In the genomic region with DNA sequence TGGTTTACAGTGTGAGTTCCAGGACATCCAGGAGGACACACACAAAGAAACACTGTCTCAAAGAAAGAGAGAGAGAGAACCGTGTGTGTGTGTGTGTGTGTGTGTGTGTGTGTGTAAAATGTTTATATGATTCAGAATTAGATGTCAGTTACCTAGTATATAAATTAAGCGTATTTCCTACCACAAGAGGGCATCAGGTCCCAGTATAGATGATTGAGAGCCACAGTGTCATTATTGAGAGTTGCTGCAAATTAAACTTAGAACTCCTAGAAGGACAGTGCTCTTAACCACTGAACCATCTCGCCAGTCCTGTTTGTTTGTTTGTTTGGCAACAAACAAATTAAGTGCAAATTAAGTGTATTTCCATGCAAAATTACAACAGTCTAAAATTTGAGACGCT, we compare ENCODE assay signal across 12 mouse cellular contexts. TPM values are rescaled to one million over a fixed set of nuclear protein-coding genes. Genes with fewer than 3 reads are reported as not detected.
DNase-seq lines count a peak whose midpoint lies in the region; ATAC-seq and TF ChIP-seq lines count a peak whose summit lies in the region.
"Had no signal": no experiment of that assay in that cellular context is flagged by ENCODE, and none has a peak within 500 bp of the region (broad histone marks: within the 10 kb centered on the region; RNA-seq: fewer than 3 reads in every experiment).

No protein-coding gene starts in this region.

- DNase-seq in kidney, adult 9 months = peak; percentile 13
- DNase-seq in kidney, postnatal 14 days = no peak
- DNase-seq in thymus, adult 2 months = peak; percentile 7
- no peak for DNase-seq in thymus, postnatal 36 days
- no peak for DNase-seq in Patski (ENCODE audit: low read depth, low spot score)
- DNase-seq in naive thymus-derived CD4-positive, alpha-beta T cell, adult 2 months (ENCODE audit: low read depth) = peak; percentile 65
- DNase-seq in urinary bladder, postnatal 10 days (ENCODE audit: low spot score) = no peak
- DNase-seq: cerebellum, adult 9-11 months had no signal

- no peak for ATAC-seq in Patski
- ATAC-seq in heart, embryonic 12.5 days (ENCODE audit: insufficient number of reproducible peaks, low FRiP score) = no peak

- H3K4me1 ChIP-seq in thymus, adult 2 months (replicated peaks; ENCODE audit: control insufficient read depth, insufficient read depth, low read length) = no peaks in the 10 kb centered on the region
- H3K4me1 ChIP-seq in heart, embryonic 12.5 days (replicated peaks) = no peaks in the 10 kb centered on the region
- H3K4me1 ChIP-seq: hindbrain, embryonic 12.5 days; limb, embryonic 13.5 days; megakaryocyte, embryonic 14.5 days had no signal

- no peak for TF ChIP-seq POLR2A in thymus, adult 2 months (IDR thresholded peaks at IDR 0.05; ENCODE audit: control insufficient read depth, extremely low read depth, insufficient read depth, low read length, poor library complexity)

- H3K4me3 ChIP-seq in thymus, adult 2 months (ENCODE audit: control insufficient read depth, insufficient read depth, low read length) = no peak overlapping the region
- H3K4me3 ChIP-seq in heart, embryonic 12.5 days = no peak overlapping the region
- H3K4me3 ChIP-seq: hindbrain, embryonic 12.5 days; limb, embryonic 13.5 days; megakaryocyte, embryonic 14.5 days had no signal

- TF ChIP-seq CTCF in thymus, adult 2 months (IDR thresholded peaks at IDR 0.05; ENCODE audit: borderline replicate concordance, control insufficient read depth, extremely low read depth, insufficient read depth, low read length, poor library complexity) = no peak
- TF ChIP-seq CTCF in Patski (IDR thresholded peaks at IDR 0.05) = peak; percentile 19

- CTCF ChIA-PET in Patski (lab: Charles Lee) = no interaction called here

- 86% methylated on average over 4 of the region's 4 CpGs for WGBS in thymus, adult 2 months
- WGBS in heart, embryonic 12.5 days = 88% methylated on average over 4 of the region's 4 CpGs

- POLR2A ChIA-PET in Patski (lab: Charles Lee) = no interaction called here

- peaks cover 79% of the 10 kb centered on the region for H3K36me3 ChIP-seq in thymus, adult 2 months (ENCODE audit: control insufficient read depth, insufficient read depth, low read length)
- H3K36me3 ChIP-seq in heart, embryonic 12.5 days = peaks cover 79% of the 10 kb centered on the region

- H3K9ac ChIP-seq in heart, embryonic 12.5 days = no peak overlapping the region
- H3K9ac ChIP-seq: hindbrain, embryonic 12.5 days; limb, embryonic 13.5 days had no signal

- H3K27ac ChIP-seq in thymus, adult 2 months (ENCODE audit: control insufficient read depth, insufficient read depth, low read length) = no peak overlapping the region
- H3K27ac ChIP-seq in heart, embryonic 12.5 days (ENCODE audit: poor library complexity, severe bottlenecking) = no peak overlapping the region
- H3K27ac ChIP-seq: hindbrain, embryonic 12.5 days; limb, embryonic 13.5 days had no signal

- no peak overlapping the region for H3K4me2 ChIP-seq in heart, embryonic 12.5 days
- H3K4me2 ChIP-seq: hindbrain, embryonic 12.5 days; limb, embryonic 13.5 days had no signal

- H3K9me3 ChIP-seq in heart, embryonic 12.5 days (replicated peaks) = no peaks in the 10 kb centered on the region
- H3K9me3 ChIP-seq: hindbrain, embryonic 12.5 days; limb, embryonic 13.5 days; megakaryocyte, embryonic 14.5 days had no signal

- in situ Hi-C loops in Patski (cut with MboI; ENCODE audit: low pct_unique_long_range_greater_than_20kb) = no loop called here

- H3K27me3 ChIP-seq in thymus, adult 2 months (ENCODE audit: control insufficient read depth, insufficient read depth, low read length) = no peaks in the 10 kb centered on the region
- H3K27me3 ChIP-seq in Patski = no peaks in the 10 kb centered on the region
- H3K27me3 ChIP-seq in heart, embryonic 12.5 days (replicated peaks) = no peaks in the 10 kb centered on the region
- H3K27me3 ChIP-seq: hindbrain, embryonic 12.5 days; limb, embryonic 13.5 days; megakaryocyte, embryonic 14.5 days had no signal

RNA-seq across cellular contexts. Expression of a gene that starts 33.8 kb away (rescaled TPM):
- polyA plus RNA-seq in thymus, adult 2 months (2012; rRNA removed) = 0.62 and 5.1 TPM in 2 replicates
- not detected for polyA plus RNA-seq in Patski (2021)
- polyA plus RNA-seq in heart, embryonic 12.5 days (2016; fragmentation: Nextera tagmentation; extraction: Ambion mirVana) = 0.60 and 2.2 TPM in 2 replicates

RNA-seq across cellular contexts. Expression of a gene that starts 47.2 kb away (rescaled TPM):
- polyA plus RNA-seq in thymus, adult 2 months (2012; rRNA removed) = 52.2 and 62.6 TPM in 2 replicates
- 15.2 TPM for polyA plus RNA-seq in Patski (2021)
- polyA plus RNA-seq in heart, embryonic 12.5 days (2016; fragmentation: Nextera tagmentation; extraction: Ambion mirVana) = 6.1 and 6.9 TPM in 2 replicates

RNA-seq across cellular contexts. Expression of a gene that starts 47.3 kb away (rescaled TPM):
- polyA plus RNA-seq in thymus, adult 2 months (2012; rRNA removed) = 185 and 191 TPM in 2 replicates
- polyA plus RNA-seq in Patski (2021) = 80.1 TPM
- 168 and 169 TPM in 2 replicates for polyA plus RNA-seq in heart, embryonic 12.5 days (2016; fragmentation: Nextera tagmentation; extraction: Ambion mirVana)

Comparison
In these comparisons a context has a peak if more than half of its experiments do, and no peak if none do; other contexts are left out.
1. DNase-seq: peak in kidney, adult 9 months (single experiment), thymus, adult 2 months (single experiment) and naive thymus-derived CD4-positive, alpha-beta T cell, adult 2 months (single experiment); none in kidney, postnatal 14 days (single experiment), thymus, postnatal 36 days (0 of 2), Patski (single experiment) and urinary bladder, postnatal 10 days (single experiment).